Comparison of ENCODE assay signal across 11 mouse cellular contexts in the genomic region with DNA sequence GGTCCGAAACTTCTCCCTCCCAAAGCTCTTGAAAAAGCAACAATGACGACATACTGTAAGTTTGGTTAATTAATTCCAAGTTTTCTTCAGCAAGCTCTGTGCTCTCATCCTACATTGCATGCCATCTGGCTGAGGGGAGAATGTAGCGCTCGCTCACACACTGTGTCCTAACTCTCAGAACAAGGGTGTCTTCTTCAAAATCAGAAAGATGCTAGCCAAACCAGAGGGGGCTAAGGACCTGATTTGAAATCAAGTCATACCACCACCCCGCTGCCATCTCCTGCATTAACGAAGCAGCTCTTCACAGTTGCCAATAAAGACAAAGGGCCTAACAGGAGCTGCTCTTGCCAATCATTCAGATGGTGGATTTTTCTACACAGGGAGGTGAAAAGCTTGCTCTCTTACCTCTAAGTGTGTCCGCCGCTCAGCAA.
DNase-seq lines count a peak whose midpoint lies in the region; ATAC-seq lines count a peak whose summit lies in the region.
"Had no signal": no experiment of that assay in that cellular context is flagged by ENCODE, and none has a peak within 500 bp of the region (broad histone marks: within the 10 kb centered on the region; RNA-seq: fewer than 3 reads in every experiment).

No protein-coding gene starts in this region.

- H3K9me3 ChIP-seq in midbrain, embryonic 15.5 days, result no peaks in the 10 kb centered on the region
- H3K9me3 ChIP-seq in midbrain, embryonic 10.5 days (replicated peaks), result no peaks in the 10 kb centered on the region

- H3K27me3 ChIP-seq in midbrain, embryonic 15.5 days (replicated peaks), result no peaks in the 10 kb centered on the region
- peaks cover 7% of the 10 kb centered on the region for H3K27me3 ChIP-seq in midbrain, embryonic 10.5 days (ENCODE audit: low read depth, poor library complexity, severe bottlenecking)

- H3K4me3 ChIP-seq in midbrain, embryonic 15.5 days, result no peak overlapping the region
- H3K4me3 ChIP-seq in midbrain, embryonic 10.5 days, result no peak overlapping the region

- no peak overlapping the region for H3K27ac ChIP-seq in midbrain, embryonic 15.5 days
- H3K27ac ChIP-seq in midbrain, embryonic 10.5 days (replicated peaks), result no peak overlapping the region

- no peak overlapping the region for H3K4me2 ChIP-seq in midbrain, embryonic 15.5 days

- WGBS in midbrain, embryonic 15.5 days, result 73% methylated on average over 8 of the region's 8 CpGs
- whole genome bisulfite sequencing in midbrain, embryonic 10.5 days, result 88% methylated on average over 8 of the region's 8 CpGs

- no peaks in the 10 kb centered on the region for H3K4me1 ChIP-seq in midbrain, embryonic 15.5 days
- no peaks in the 10 kb centered on the region for H3K4me1 ChIP-seq in midbrain, embryonic 10.5 days

- H3K9ac ChIP-seq in midbrain, embryonic 15.5 days, result no peak overlapping the region

- DNase-seq in midbrain, embryonic 10.5 days (ENCODE audit: low spot score), result no peak
- DNase-seq in layer of hippocampus, adult 18-20 months (ENCODE audit: low spot score in 2 of 2), result peak; percentile 52 to 74
- DNase-seq in left cerebral cortex, postnatal 14 days (ENCODE audit: low spot score in 2 of 2), result peak; percentile 70 to 87
- DNase-seq in ovary, postnatal 14 days (ENCODE audit: low spot score), result no peak
- DNase-seq in lung, postnatal 14 days, result no peak
- no peak for DNase-seq in adrenal gland, postnatal 25 days
- DNase-seq: liver; thymus, adult 2 months had no signal

- intact Hi-C loops in left cerebral cortex, postnatal 14 days (cut with DNase I), result no loop called here

- 0 out of 2 replicates have a peak, but pooled peaks have one; percentile 30 for ATAC-seq in midbrain, embryonic 15.5 days (replicated peaks)
- ATAC-seq: activated CD4-positive, CD25-positive, alpha-beta regulatory T cell, adult 4 months; midbrain, embryonic 16.5 days had no signal

- no peaks in the 10 kb centered on the region for H3K36me3 ChIP-seq in midbrain, embryonic 15.5 days (replicated peaks)
- H3K36me3 ChIP-seq in midbrain, embryonic 10.5 days, result no peaks in the 10 kb centered on the region

Comparison
In these comparisons a context has a peak if more than half of its experiments do, and no peak if none do; other contexts are left out.
1. DNase-seq: peak in layer of hippocampus, adult 18-20 months (2 of 2) and left cerebral cortex, postnatal 14 days (2 of 2); none in midbrain, embryonic 10.5 days (single experiment), ovary, postnatal 14 days (single experiment), lung, postnatal 14 days (single experiment) and adrenal gland, postnatal 25 days (single experiment).